In the genomic region with DNA sequence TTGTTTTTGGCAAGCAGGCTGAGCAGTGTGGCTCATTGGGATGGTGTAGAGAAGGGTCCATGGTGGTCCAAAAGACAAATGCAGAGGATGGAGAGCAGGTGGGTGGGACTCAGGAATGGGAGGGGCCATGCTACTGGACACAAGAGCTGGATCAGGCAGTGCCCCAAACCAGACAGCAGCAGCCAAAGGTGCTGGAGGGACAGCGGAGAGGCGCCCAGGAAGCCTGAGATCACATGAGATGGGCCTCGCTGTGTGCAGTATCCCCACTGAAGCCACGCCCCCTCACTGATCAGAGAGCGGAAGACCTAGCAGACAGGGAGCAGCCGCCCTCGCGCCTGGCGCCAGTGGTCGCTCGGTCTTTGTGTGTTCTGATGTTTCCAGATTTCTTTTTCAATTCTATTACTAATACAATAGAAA, we compare ENCODE assay signal across 8 mouse cellular contexts. TPM values are rescaled to one million over a fixed set of nuclear protein-coding genes. Genes with fewer than 3 reads are reported as not detected.
A peak's percentile ranks its signal among the peaks of the same experiment; 100 is the strongest.
DNase-seq lines count a peak whose midpoint lies in the region; ATAC-seq and TF ChIP-seq lines count a peak whose summit lies in the region.

No protein-coding gene starts in this region.

- peaks cover 11% of the 10 kb centered on the region for H3K4me1 ChIP-seq in forebrain, embryonic 12.5 days
- H3K4me1 ChIP-seq in hindbrain, embryonic 14.5 days (replicated peaks; ENCODE audit: control insufficient read depth, insufficient read depth, low read length) = 0 out of 2 replicates have a peak, but pooled peaks cover 8% of the 10 kb centered on the region
- no peaks in the 10 kb centered on the region for H3K4me1 ChIP-seq in liver, adult 2 months (ENCODE audit: control insufficient read depth, insufficient read depth, low read length)
- peaks cover 6% of the 10 kb centered on the region; the same call in 1 of the 2 replicates for H3K4me1 ChIP-seq in midbrain, embryonic 16.5 days (ENCODE audit: control insufficient read depth, insufficient read depth, low read length)
- peaks cover 4% of the 10 kb centered on the region for H3K4me1 ChIP-seq in thymus, adult 2 months (replicated peaks; ENCODE audit: control insufficient read depth, insufficient read depth, low read length)

- TF ChIP-seq CTCF in liver, adult 2 months (IDR thresholded peaks at IDR 0.05; ENCODE audit: low read depth, low read length) = no peak
- TF ChIP-seq CTCF in thymus, adult 2 months (IDR thresholded peaks at IDR 0.05; ENCODE audit: borderline replicate concordance, control insufficient read depth, extremely low read depth, insufficient read depth, low read length, poor library complexity) = no peak

- no peak for TF ChIP-seq POLR2A in liver, adult 2 months (IDR thresholded peaks at IDR 0.05; ENCODE audit: extremely low read depth, insufficient read depth, low read length)
- no peak; the same call in 1 of the 2 replicates for TF ChIP-seq POLR2A in thymus, adult 2 months (IDR thresholded peaks at IDR 0.05; ENCODE audit: control insufficient read depth, extremely low read depth, insufficient read depth, low read length, poor library complexity)

- H3K27ac ChIP-seq in forebrain, embryonic 12.5 days = 0 out of 2 replicates have a peak overlapping the region, but pooled peaks have one; percentile 43
- no peak overlapping the region for H3K27ac ChIP-seq in hindbrain, embryonic 14.5 days
- H3K27ac ChIP-seq in liver, adult 2 months (replicated peaks; ENCODE audit: insufficient read depth, low read depth, low read length) = no peak overlapping the region
- peak overlapping the region; percentile 26; the same call in 1 of the 2 replicates for H3K27ac ChIP-seq in midbrain, embryonic 16.5 days (ENCODE audit: low read length)
- H3K27ac ChIP-seq in thymus, adult 2 months (ENCODE audit: control insufficient read depth, insufficient read depth, low read length) = no peak overlapping the region

- peak overlapping the region; percentile 49 for H3K4me2 ChIP-seq in forebrain, embryonic 12.5 days
- peak overlapping the region; percentile 47 for H3K4me2 ChIP-seq in hindbrain, embryonic 14.5 days (replicated peaks)
- peak overlapping the region; percentile 48 for H3K4me2 ChIP-seq in midbrain, embryonic 16.5 days (ENCODE audit: low read length)

- WGBS in forebrain, embryonic 12.5 days = 22% methylated on average over 11 of the region's 11 CpGs
- 23% methylated on average over 11 of the region's 11 CpGs for WGBS in hindbrain, embryonic 14.5 days
- 4% methylated on average over 11 of the region's 11 CpGs for WGBS in liver, adult 2 months
- WGBS in midbrain, embryonic 16.5 days = 21% methylated on average over 11 of the region's 11 CpGs
- WGBS in thymus, adult 2 months = 0% methylated on average over 11 of the region's 11 CpGs

- no peaks in the 10 kb centered on the region for H3K9me3 ChIP-seq in forebrain, embryonic 12.5 days
- H3K9me3 ChIP-seq in hindbrain, embryonic 14.5 days (ENCODE audit: control insufficient read depth, low read length) = no peaks in the 10 kb centered on the region
- H3K9me3 ChIP-seq in midbrain, embryonic 16.5 days (replicated peaks; ENCODE audit: control insufficient read depth, low read length, poor library complexity, severe bottlenecking) = peaks cover 3% of the 10 kb centered on the region; the same call in 1 of the 2 replicates

- H3K36me3 ChIP-seq in forebrain, embryonic 12.5 days (replicated peaks) = peaks cover 47% of the 10 kb centered on the region
- peaks cover 19% of the 10 kb centered on the region for H3K36me3 ChIP-seq in hindbrain, embryonic 14.5 days (replicated peaks; ENCODE audit: control insufficient read depth, insufficient read depth)
- no peaks in the 10 kb centered on the region for H3K36me3 ChIP-seq in liver, adult 2 months (ENCODE audit: control insufficient read depth, insufficient read depth, low read length)
- peaks cover 13% of the 10 kb centered on the region; the same call in 1 of the 2 replicates for H3K36me3 ChIP-seq in midbrain, embryonic 16.5 days (ENCODE audit: control insufficient read depth, insufficient read depth, low read length)
- no peaks in the 10 kb centered on the region for H3K36me3 ChIP-seq in thymus, adult 2 months (ENCODE audit: control insufficient read depth, insufficient read depth, low read length)

- peak; percentile 58 for DNase-seq in 416B (ENCODE audit: low read depth)
- peak; percentile 37 for DNase-seq in Muller cell, postnatal 12 days (ENCODE audit: inconsistent ontology term)
- DNase-seq in hindbrain, embryonic 14.5 days (ENCODE audit: low spot score) = no peak
- no peak for DNase-seq in liver, adult 2 months (ENCODE audit: extremely low read depth, low read depth, low spot score)
- DNase-seq in thymus, adult 2 months = peak; percentile 85
- no peak for DNase-seq in right cerebral cortex, postnatal 25 days

- ATAC-seq in forebrain, embryonic 12.5 days (ENCODE audit: low FRiP score) = peak; percentile 65
- peak; percentile 36; the same call in 1 of the 2 replicates for ATAC-seq in hindbrain, embryonic 14.5 days (ENCODE audit: low FRiP score)
- ATAC-seq in midbrain, embryonic 16.5 days = peak; percentile 54

- H3K4me3 ChIP-seq in forebrain, embryonic 12.5 days (replicated peaks) = peak overlapping the region; percentile 19
- H3K4me3 ChIP-seq in hindbrain, embryonic 14.5 days (replicated peaks; ENCODE audit: low read length) = peak overlapping the region; percentile 14
- H3K4me3 ChIP-seq in liver, adult 2 months (ENCODE audit: insufficient read depth, low read depth, low read length) = peak overlapping the region; percentile 11; the same call in 1 of the 2 replicates
- peak overlapping the region; percentile 19 for H3K4me3 ChIP-seq in midbrain, embryonic 16.5 days (ENCODE audit: low read depth, low read length)
- H3K4me3 ChIP-seq in thymus, adult 2 months (ENCODE audit: control insufficient read depth, insufficient read depth, low read length) = peak overlapping the region; percentile 42

- H3K9ac ChIP-seq in forebrain, embryonic 12.5 days = peak overlapping the region; percentile 9; the same call in 1 of the 2 replicates
- H3K9ac ChIP-seq in hindbrain, embryonic 14.5 days = 0 out of 2 replicates have a peak overlapping the region, but pooled peaks have one; percentile 16
- no peak overlapping the region for H3K9ac ChIP-seq in liver, adult 2 months (ENCODE audit: low read depth, low read length)
- no peak overlapping the region for H3K9ac ChIP-seq in midbrain, embryonic 16.5 days (ENCODE audit: low read depth, low read length)

- H3K27me3 ChIP-seq in forebrain, embryonic 12.5 days = 0 out of 2 replicates have a peak, but pooled peaks cover 5% of the 10 kb centered on the region
- no peaks in the 10 kb centered on the region for H3K27me3 ChIP-seq in hindbrain, embryonic 14.5 days (ENCODE audit: control insufficient read depth, insufficient read depth, low read length)
- no peaks in the 10 kb centered on the region; the same call in 1 of the 2 replicates for H3K27me3 ChIP-seq in liver, adult 2 months (ENCODE audit: control insufficient read depth, insufficient read depth, low read length)
- H3K27me3 ChIP-seq in midbrain, embryonic 16.5 days (ENCODE audit: control insufficient read depth, insufficient read depth, low read depth, low read length) = no peaks in the 10 kb centered on the region
- no peaks in the 10 kb centered on the region for H3K27me3 ChIP-seq in thymus, adult 2 months (ENCODE audit: control insufficient read depth, insufficient read depth, low read length)

- H3K79me2 ChIP-seq in liver, adult 2 months (ENCODE audit: control insufficient read depth, insufficient read depth, low read length) = no peaks in the 10 kb centered on the region

RNA-seq across cellular contexts. Expression of a gene that starts 9.9 kb away (rescaled TPM):
- polyA plus RNA-seq in forebrain, embryonic 12.5 days (2016; fragmentation: Nextera tagmentation; extraction: Ambion mirVana) = 20.7 TPM in 2 replicates
- 12.0 and 14.1 TPM in 2 replicates for polyA plus RNA-seq in hindbrain, embryonic 14.5 days (2014; fragmentation: Nextera tagmentation; extraction: Ambion mirVana)
- total RNA-seq in liver, adult 2 months (2014; rRNA removed) = 0.07 and 0.09 TPM in 2 replicates
- polyA plus RNA-seq in liver, adult 2 months (2012; rRNA removed) = 0.04 TPM in 1 of 2 replicates, not detected in the other
- polyA plus RNA-seq in midbrain, embryonic 16.5 days (2015; fragmentation: Nextera tagmentation; extraction: Ambion mirVana) = 18.0 and 20.1 TPM in 2 replicates
- 1.8 and 2.5 TPM in 2 replicates for polyA plus RNA-seq in thymus, adult 2 months (2012; rRNA removed)

RNA-seq across cellular contexts. Expression of a gene that starts 10.0 kb away (rescaled TPM):
- polyA plus RNA-seq in forebrain, embryonic 12.5 days (2016; fragmentation: Nextera tagmentation; extraction: Ambion mirVana) = 28.0 and 28.1 TPM in 2 replicates
- polyA plus RNA-seq in hindbrain, embryonic 14.5 days (2014; fragmentation: Nextera tagmentation; extraction: Ambion mirVana) = 39.3 and 41.2 TPM in 2 replicates
- total RNA-seq in liver, adult 2 months (2014; rRNA removed) = 4.6 and 5.5 TPM in 2 replicates
- 8.5 and 9.5 TPM in 2 replicates for polyA plus RNA-seq in liver, adult 2 months (2012; rRNA removed)
- polyA plus RNA-seq in midbrain, embryonic 16.5 days (2015; fragmentation: Nextera tagmentation; extraction: Ambion mirVana) = 47.7 and 56.7 TPM in 2 replicates
- 10.8 and 12.0 TPM in 2 replicates for polyA plus RNA-seq in thymus, adult 2 months (2012; rRNA removed)

RNA-seq across cellular contexts. Expression of a gene that starts 29.4 kb away (rescaled TPM):
- 31.6 and 33.3 TPM in 2 replicates for polyA plus RNA-seq in forebrain, embryonic 12.5 days (2016; fragmentation: Nextera tagmentation; extraction: Ambion mirVana)
- polyA plus RNA-seq in hindbrain, embryonic 14.5 days (2014; fragmentation: Nextera tagmentation; extraction: Ambion mirVana) = 78.7 and 82.4 TPM in 2 replicates
- 22.4 and 49.3 TPM in 2 replicates for total RNA-seq in liver, adult 2 months (2014; rRNA removed)
- polyA plus RNA-seq in liver, adult 2 months (2012; rRNA removed) = 108 and 119 TPM in 2 replicates
- polyA plus RNA-seq in midbrain, embryonic 16.5 days (2015; fragmentation: Nextera tagmentation; extraction: Ambion mirVana) = 102 and 120 TPM in 2 replicates
- 80.0 and 94.8 TPM in 2 replicates for polyA plus RNA-seq in thymus, adult 2 months (2012; rRNA removed)

Comparison
In these comparisons a context has a peak if more than half of its experiments do, and no peak if none do; other contexts are left out.
1. DNase-seq: peak in 416B (single experiment), Muller cell, postnatal 12 days (single experiment) and thymus, adult 2 months (single experiment); none in hindbrain, embryonic 14.5 days (single experiment), liver, adult 2 months (single experiment) and right cerebral cortex, postnatal 25 days (single experiment).
2. H3K27ac ChIP-seq: peak in forebrain, embryonic 12.5 days (single experiment) and midbrain, embryonic 16.5 days (single experiment); none in hindbrain, embryonic 14.5 days (single experiment), liver, adult 2 months (single experiment) and thymus, adult 2 months (single experiment).
3. H3K9ac ChIP-seq: peak in forebrain, embryonic 12.5 days (single experiment) and hindbrain, embryonic 14.5 days (single experiment); none in liver, adult 2 months (single experiment) and midbrain, embryonic 16.5 days (single experiment).
4. Peak in every context shown above with its lines, with median percentiles within 50 percentile points of each other: ATAC-seq, H3K4me2 ChIP-seq and H3K4me3 ChIP-seq.